Mouse (Mus musculus) C2C12 (cell line): ENCODE results near the gene Ctf2. TPM values are rescaled to one million over a fixed set of nuclear protein-coding genes. Genes with fewer than 3 reads are reported as not detected.

Experiments
- H3K27me3 ChIP-seq: one replicate; pipeline ENCODE4 v1.6.1; 2011; ENCODE audit not compliant: control insufficient read depth, insufficient read depth, insufficient read length
- H3K36me3 ChIP-seq: one replicate; pipeline ENCODE4 v1.6.1; 2011; ENCODE audit not compliant: control insufficient read depth, insufficient read depth
- H3K4me3 ChIP-seq: one replicate; pipeline ENCODE4 v1.5.1; 2011; ENCODE audit warnings: mild to moderate bottlenecking, control low read depth; ENCODE audit not compliant: poor library complexity, insufficient read depth, severe bottlenecking
- H3K79me2 ChIP-seq: one replicate; pipeline ENCODE4 v1.6.1; 2011; ENCODE audit not compliant: control insufficient read depth, insufficient read depth
- H3K79me3 ChIP-seq: one replicate; pipeline ENCODE4 v1.6.1; 2011; ENCODE audit warnings: low read depth, control low read depth
- H3ac ChIP-seq: one replicate; pipeline ENCODE3; 2011; ENCODE audit warnings: low read depth; ENCODE audit not compliant: control insufficient read depth, insufficient read length
- CEBPB ChIP-seq: IDR thresholded peaks from one replicate; pipeline ENCODE4 v1.6.1; 2011; ENCODE audit warnings: low read depth, mild to moderate bottlenecking, control low read depth, moderate library complexity
- CTCF ChIP-seq: IDR thresholded peaks from one replicate; pipeline ENCODE4 v1.5.1; 2011; ENCODE audit not compliant: control insufficient read depth, insufficient read depth, insufficient read length
- FOSL1 ChIP-seq: IDR thresholded peaks from one replicate; pipeline ENCODE4 v1.8.0; 2011; ENCODE audit warnings: mild to moderate bottlenecking, low read length; ENCODE audit not compliant: poor library complexity, insufficient read depth, severe bottlenecking
- MAX ChIP-seq: IDR thresholded peaks from one replicate; pipeline ENCODE4 v1.6.1; 2011; ENCODE audit warnings: mild to moderate bottlenecking, control low read depth
- MYOD1 ChIP-seq: IDR thresholded peaks from one replicate; pipeline ENCODE4 v1.6.1; 2011; ENCODE audit warnings: low read depth; ENCODE audit not compliant: control insufficient read depth, insufficient read length
- MYOG ChIP-seq: IDR thresholded peaks from one replicate; pipeline ENCODE4 v1.6.1; 2011; ENCODE audit not compliant: control insufficient read depth, insufficient read length; ENCODE audit errors: extremely low read depth
- USF1 ChIP-seq: IDR thresholded peaks from one replicate; pipeline ENCODE4 v1.6.1; 2011; ENCODE audit warnings: low read depth, mild to moderate bottlenecking, control low read depth, moderate library complexity
- microRNA-seq: library from miRNA; unstranded; fragments of <30 nt; microRNA quantifications from one replicate; pipeline ENCODE4, GENCODE M21; 2019; ENCODE audit warnings: borderline microRNAs expressed
- polyA plus RNA-seq: library from polyadenylated mRNA; unstranded; fragments of >200 nt; fragmentation: generic; extraction: Trizol; gene quantifications from one replicate; pipeline ENCODE4 v1.2.1, GENCODE M21; 2012; ENCODE audit warnings: missing spikeins

Gene Ctf2
- polyA plus RNA-seq, 1 experiment = 0.13 TPM

DNA sequence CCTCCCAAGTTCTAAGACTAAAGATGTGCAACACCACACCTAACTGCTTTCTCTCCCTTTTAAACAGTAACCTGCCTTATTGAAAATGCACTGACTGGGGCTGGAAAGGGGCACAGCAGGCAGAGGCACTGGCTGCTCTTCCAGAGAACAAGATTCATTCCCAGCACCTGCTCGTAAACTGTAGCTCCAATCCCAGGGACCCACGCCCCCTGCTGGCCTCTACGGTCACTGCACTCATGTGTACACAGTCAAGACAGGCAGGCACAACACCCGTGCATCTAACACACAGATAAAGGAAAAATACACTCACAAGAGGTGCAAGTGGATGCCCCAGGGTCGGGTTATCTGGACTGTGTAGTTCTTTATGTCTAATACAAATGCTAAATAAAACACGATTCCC, 54.9 kb downstream of the Ctf2 start:
- Histone ChIP-seq H3K36me3 (no peaks in the 10 kb centered on the region), H3K79me2 (no peaks in the 10 kb centered on the region), H3ac (no peak overlapping the region), H3K79me3 (no peaks in the 10 kb centered on the region), H3K27me3 (no peaks in the 10 kb centered on the region), H3K4me3 (no peak overlapping the region)
- TF ChIP-seq USF1 = no peak
- no peak for TF ChIP-seq FOSL1
- TF ChIP-seq CTCF = peak; percentile 63

DNA sequence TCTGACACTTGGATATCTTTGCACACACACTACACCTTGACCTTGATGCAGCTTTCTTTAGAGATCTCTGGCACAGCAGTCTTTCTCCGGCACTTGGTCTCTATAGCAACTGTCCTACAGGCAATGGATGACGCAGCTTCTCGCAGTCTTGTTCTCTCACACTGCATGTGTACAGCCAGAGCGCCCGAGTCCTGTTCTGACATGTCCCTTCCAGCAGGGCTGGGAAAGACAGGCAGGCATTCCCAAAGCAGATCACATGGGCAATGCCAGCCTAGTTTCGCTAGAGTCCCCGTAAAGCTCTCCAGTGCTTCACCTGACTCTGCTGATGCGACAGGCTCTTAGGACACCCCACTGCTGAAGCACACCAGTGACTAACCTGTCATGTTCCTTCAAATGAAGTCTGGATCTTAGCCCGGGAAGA, 56.6 kb downstream of the Ctf2 start:
- Histone ChIP-seq H3K79me3 (no peaks in the 10 kb centered on the region), H3ac (no peak overlapping the region), H3K27me3 (no peaks in the 10 kb centered on the region), H3K36me3 (no peaks in the 10 kb centered on the region), H3K4me3 (no peak overlapping the region), H3K79me2 (no peaks in the 10 kb centered on the region)
- no peak for TF ChIP-seq MAX
- no peak for TF ChIP-seq CTCF
- TF ChIP-seq CEBPB = no peak
- no peak for TF ChIP-seq FOSL1
- no peak for TF ChIP-seq MYOD1
- TF ChIP-seq USF1 = no peak
- TF ChIP-seq MYOG = no peak

DNA sequence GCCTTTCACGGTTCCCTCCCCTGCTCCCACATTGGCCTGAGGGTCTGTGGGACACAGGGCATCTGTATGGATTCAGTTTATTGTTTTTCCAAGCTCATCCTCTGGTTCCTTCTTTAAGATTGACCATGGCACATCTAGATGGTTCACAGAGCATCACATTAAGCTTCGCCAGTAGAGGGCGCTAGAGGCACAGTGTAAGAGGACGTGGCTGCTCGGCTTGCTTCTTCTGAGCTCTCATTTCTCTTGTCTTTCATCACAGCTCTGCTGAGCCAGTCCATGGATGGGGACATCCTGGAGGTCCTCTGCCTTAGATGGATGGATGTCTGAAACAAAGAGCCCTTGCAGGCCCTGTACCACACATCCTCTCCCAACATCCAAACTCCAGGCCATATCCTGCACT, 57.0 kb downstream of the Ctf2 start:
- TF ChIP-seq MYOD1 = no peak
- peak; percentile 76 for TF ChIP-seq CTCF
- TF ChIP-seq MAX = no peak
- no peak for TF ChIP-seq USF1
- no peak for TF ChIP-seq MYOG
- TF ChIP-seq CEBPB = no peak
- no peak for TF ChIP-seq FOSL1
- Histone ChIP-seq H3K36me3 (no peaks in the 10 kb centered on the region), H3K79me2 (no peaks in the 10 kb centered on the region), H3K27me3 (no peaks in the 10 kb centered on the region), H3K79me3 (no peaks in the 10 kb centered on the region), H3ac (no peak overlapping the region), H3K4me3 (no peak overlapping the region)

DNA sequence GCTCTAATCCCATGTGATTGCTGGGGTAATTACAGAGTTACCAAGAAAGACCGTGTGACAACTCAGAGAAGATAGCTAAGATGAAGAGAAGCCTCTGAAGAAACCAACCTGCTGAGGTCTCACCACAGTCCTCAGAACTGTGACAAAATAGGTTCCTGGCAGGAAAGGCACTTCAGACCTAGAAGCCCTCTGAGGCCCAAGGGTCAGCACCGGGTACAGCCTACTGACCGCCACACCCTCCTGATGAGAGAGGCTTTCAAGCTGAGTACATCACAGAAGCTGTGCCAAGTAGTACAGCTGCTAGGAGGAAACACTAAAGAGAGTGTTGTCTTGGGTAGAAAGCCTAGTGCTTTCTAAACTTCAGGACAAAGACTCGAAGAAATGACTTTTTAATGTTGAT, 59.2 kb downstream of the Ctf2 start:
- no peak for TF ChIP-seq FOSL1
- TF ChIP-seq MYOD1 = no peak
- no peak for TF ChIP-seq MAX
- no peak for TF ChIP-seq CEBPB
- TF ChIP-seq MYOG = no peak
- TF ChIP-seq CTCF = no peak
- TF ChIP-seq USF1 = no peak
- H3K79me3 ChIP-seq = no peaks in the 10 kb centered on the region
- H3K27me3 ChIP-seq = no peaks in the 10 kb centered on the region
- H3K36me3 ChIP-seq = no peaks in the 10 kb centered on the region
- H3K79me2 ChIP-seq = no peaks in the 10 kb centered on the region
- no peak overlapping the region for H3ac ChIP-seq
- no peak overlapping the region for H3K4me3 ChIP-seq

DNA sequence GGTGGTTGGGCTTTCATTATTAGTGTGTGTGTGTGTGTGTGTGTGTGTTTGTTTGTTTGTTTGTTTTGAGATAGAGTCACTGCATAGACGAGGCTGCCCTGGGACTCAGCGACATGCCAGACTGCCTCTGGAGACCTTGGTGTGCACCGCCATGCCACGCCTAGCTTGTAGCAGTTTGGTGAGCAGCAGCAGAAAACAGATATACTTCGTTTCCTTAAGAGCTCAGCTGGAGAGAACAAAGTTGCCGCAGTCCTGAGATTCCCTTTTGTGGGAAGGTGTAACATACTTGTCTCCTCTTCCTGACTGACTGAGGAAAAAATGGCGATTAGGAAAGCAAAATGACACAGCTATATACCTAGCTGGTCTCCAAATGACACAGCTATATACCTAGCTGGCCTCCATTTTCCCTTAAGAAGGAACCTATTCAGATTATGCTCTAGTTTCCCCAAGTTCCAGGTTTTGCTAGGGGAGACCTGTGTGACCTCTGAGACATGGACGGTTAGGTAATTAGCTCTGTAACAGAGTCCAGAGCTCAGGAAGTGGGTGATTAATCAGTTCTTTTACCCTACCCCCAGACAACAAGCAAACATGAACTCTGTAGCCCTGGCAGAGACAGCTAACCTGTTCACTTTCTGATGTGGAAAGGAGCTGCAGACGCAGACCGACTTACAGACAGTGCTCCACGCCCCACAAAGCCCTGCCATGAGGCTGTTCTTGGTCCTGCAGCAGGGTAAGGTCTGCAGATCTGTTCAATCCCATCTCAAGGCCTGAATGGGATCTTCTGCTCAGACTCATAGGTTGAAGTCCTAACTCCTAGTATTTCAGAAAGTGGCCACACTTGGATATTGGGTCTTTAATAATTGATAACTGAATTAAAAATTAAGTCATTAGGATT, 59.8 kb downstream of the Ctf2 start:
- Histone ChIP-seq H3K79me2 (no peaks in the 10 kb centered on the region), H3K36me3 (no peaks in the 10 kb centered on the region), H3K27me3 (no peaks in the 10 kb centered on the region), H3K4me3 (no peak overlapping the region), H3K79me3 (no peaks in the 10 kb centered on the region), H3ac (no peak overlapping the region)
- no peak for TF ChIP-seq CTCF
- no peak for TF ChIP-seq CEBPB
- TF ChIP-seq USF1 = no peak
- no peak for TF ChIP-seq MYOG
- TF ChIP-seq MYOD1 = no peak
- no peak for TF ChIP-seq MAX
- TF ChIP-seq FOSL1 = no peak

Small RNAs within 50 kb of the gene (microRNA-seq; reads per million reads assigned to microRNA genes)
- gene Mir762 = not detected

Other genes with a start within 250 kb of the Ctf2 start
- gene Srcap, start 220.2 kb downstream of the Ctf2 start, polyA plus RNA-seq = 24.1 TPM
- gene Gm42715, start 212.6 kb downstream of the Ctf2 start, polyA plus RNA-seq = 14.9 TPM
- not detected for gene Tmem265, start 170.8 kb downstream of the Ctf2 start, polyA plus RNA-seq
- gene Phkg2, start 158.8 kb downstream of the Ctf2 start, polyA plus RNA-seq = 21.1 TPM
- gene Ccdc189, start 143.6 kb downstream of the Ctf2 start, polyA plus RNA-seq = 4.2 TPM
- gene Rnf40, start 143.4 kb downstream of the Ctf2 start, polyA plus RNA-seq = 29.7 TPM
- 5.2 TPM for gene Zfp629, start 116.4 kb downstream of the Ctf2 start, polyA plus RNA-seq
- 132 TPM for gene Bcl7c, start 23.2 kb downstream of the Ctf2 start, polyA plus RNA-seq
- gene Ctf1, start 19.4 kb downstream of the Ctf2 start, polyA plus RNA-seq = 9.2 TPM
- 26.9 TPM for gene Fbxl19, start 12.4 kb upstream of the Ctf2 start, polyA plus RNA-seq
- gene Orai3, start 37.6 kb upstream of the Ctf2 start, polyA plus RNA-seq = 15.0 TPM
- 20.9 TPM for gene Setd1a, start 44.5 kb upstream of the Ctf2 start, polyA plus RNA-seq
- 1.4 TPM for gene Gm49388, start 53.4 kb upstream of the Ctf2 start, polyA plus RNA-seq
- gene Hsd3b7, start 68.4 kb upstream of the Ctf2 start, polyA plus RNA-seq = 8.3 TPM
- gene Stx4a, start 92.1 kb upstream of the Ctf2 start, polyA plus RNA-seq = 50.8 TPM
- gene Stx1b, start 92.4 kb upstream of the Ctf2 start, polyA plus RNA-seq = 0.01 TPM
- 15.2 TPM for gene Zfp646, start 144.1 kb upstream of the Ctf2 start, polyA plus RNA-seq
- 12.1 TPM for gene Zfp668, start 144.7 kb upstream of the Ctf2 start, polyA plus RNA-seq
- gene Prss53, start 158.8 kb upstream of the Ctf2 start, polyA plus RNA-seq = 0.50 TPM
- not detected for gene Gm21974, start 163.3 kb upstream of the Ctf2 start, polyA plus RNA-seq
- gene Vkorc1, start 163.5 kb upstream of the Ctf2 start, polyA plus RNA-seq = 82.3 TPM
- gene Bckdk, start 171.9 kb upstream of the Ctf2 start, polyA plus RNA-seq = 52.4 TPM
- 18.7 TPM for gene Kat8, start 180.3 kb upstream of the Ctf2 start, polyA plus RNA-seq
- gene Prss8, start 197.9 kb upstream of the Ctf2 start, polyA plus RNA-seq = not detected
- 4.7 TPM for gene Prss36, start 214.6 kb upstream of the Ctf2 start, polyA plus RNA-seq
- 468 TPM for gene Fus, start 235.3 kb upstream of the Ctf2 start, polyA plus RNA-seq